Mouse (Mus musculus) adrenal gland, postnatal 36 days (tissue): ENCODE measurements around the gene Klk1b4. TPM values are rescaled to one million over a fixed set of nuclear protein-coding genes. Genes with fewer than 3 reads are reported as not detected.
"Not testable (repeated sequence)": the region's sequence is repeated elsewhere in the genome, so short reads cannot be mapped to it uniquely, and the experiment has no call there.

ENCODE experiments used
- DNase-seq, 2 experiments: peaks; one replicate each; pipeline ENCODE4 v3.0.0; 2021; ENCODE audit warnings: mixed read lengths in 1 of 2
- long read RNA-seq, 2 experiments: library from polyadenylated mRNA; stranded (forward); transcript quantifications; one replicate each; pipeline ENCODE4 v2.0.0; 2021; ENCODE audit warnings: borderline sequencing depth in 2 of 2
- total RNA-seq, 2 experiments: library from RNA; stranded (reverse); gene quantifications; 2 replicates each; pipeline ENCODE4 v1.2.3; 2021

Gene Klk1b4
- not detected for total RNA-seq
- long read RNA-seq, experiment 1: 0 reads
- long read RNA-seq, experiment 2: 0 reads

GRCm38 (mm10) chr7:44207135-44207534 lies at the start of gene Klk1b4:
Gene Klk1b4 (plus strand): TSS chr7:44207435.
- DNase-seq: not testable (repeated sequence)

GRCm38 (mm10) chr7:44179299-44180045 lies 27.8 kb upstream of the Klk1b4 start:
- DNase-seq: no peak

GRCm38 (mm10) chr7:44186516-44186915 lies 20.7 kb upstream of the Klk1b4 start:
- not testable (repeated sequence) for DNase-seq

- DNase-seq: not testable (repeated sequence)
Measured at GRCm38 (mm10) chr7:44187936-44188335, 19.3 kb upstream of the Klk1b4 start, which contains the start of gene Klk1b24. Gene Klk1b24 (plus strand): TSS chr7:44188236.

- DNase-seq: not testable (repeated sequence)
Measured at GRCm38 (mm10) chr7:44193466-44193865, 13.8 kb upstream of the Klk1b4 start.

GRCm38 (mm10) chr7:44197891-44198290 lies 9.3 kb upstream of the Klk1b4 start, which contains the start of gene Klk1b3:
Gene Klk1b3 (plus strand): TSS chr7:44198191.
- DNase-seq: no peak

- DNase-seq: no peak
Measured at GRCm38 (mm10) chr7:44208307-44208706, 1.1 kb downstream of the Klk1b4 start.

- no peak for DNase-seq
Measured at GRCm38 (mm10) chr7:44215645-44216044, 8.4 kb downstream of the Klk1b4 start, which contains the start of gene Klk1b5. Gene Klk1b5 (plus strand): TSS chr7:44215945.

GRCm38 (mm10) chr7:44221601-44222000 lies 14.4 kb downstream of the Klk1b4 start:
- DNase-seq: not testable (repeated sequence)

GRCm38 (mm10) chr7:44222335-44222734 lies 15.1 kb downstream of the Klk1b4 start:
- DNase-seq: not testable (repeated sequence)

GRCm38 (mm10) chr7:44225076-44225475 lies 17.8 kb downstream of the Klk1b4 start, which contains the start of gene Klk1:
Gene Klk1 (plus strand): TSS chr7:44225360.
- no peak for DNase-seq

GRCm38 (mm10) chr7:44235909-44236308 lies 28.7 kb downstream of the Klk1b4 start, which contains the start of gene Gm36864:
Gene Gm36864 (plus strand): TSS chr7:44236177.
- no peak for DNase-seq

- no peak for DNase-seq
Measured at GRCm38 (mm10) chr7:44239913-44240312, 32.7 kb downstream of the Klk1b4 start.

- no peak for DNase-seq
Measured at GRCm38 (mm10) chr7:44240712-44241111, 33.5 kb downstream of the Klk1b4 start.

- no peak for DNase-seq
Measured at GRCm38 (mm10) chr7:44241163-44241562, 33.9 kb downstream of the Klk1b4 start.

- DNase-seq: no peak
Measured at GRCm38 (mm10) chr7:44244080-44244479, 36.8 kb downstream of the Klk1b4 start.

GRCm38 (mm10) chr7:44246055-44246983 lies 39.1 kb downstream of the Klk1b4 start, which contains the start of the genes 1700028J19Rik and 2410002F23Rik:
Gene 1700028J19Rik (minus strand): TSS chr7:44246695.
Gene 2410002F23Rik (plus strand): TSS chr7:44246722.
- DNase-seq: peak; percentile 91 to 93

- peak; percentile 30 to 57 for DNase-seq
Measured at GRCm38 (mm10) chr7:44246984-44247470, 39.8 kb downstream of the Klk1b4 start.

GRCm38 (mm10) chr7:44247971-44248370 lies 40.7 kb downstream of the Klk1b4 start:
- no peak for DNase-seq

- DNase-seq: no peak
Measured at GRCm38 (mm10) chr7:44249248-44249647, 42.0 kb downstream of the Klk1b4 start.

GRCm38 (mm10) chr7:44250732-44251275 lies 43.6 kb downstream of the Klk1b4 start:
- peak; percentile 78 to 83 for DNase-seq
